Mouse (Mus musculus): ENCODE results near the gene Hspa8. TPM values are rescaled to one million over a fixed set of nuclear protein-coding genes. Genes with fewer than 3 reads are reported as not detected.
A peak's percentile ranks its signal among the peaks of the same experiment; 100 is the strongest.

Hspa8 gene
- polyA plus RNA-seq (2015; fragmentation: Nextera tagmentation; extraction: Ambion mirVana) = 1,787 and 2,104 TPM in 2 replicates

- H3K9me3 ChIP-seq = no peaks in the 10 kb centered on the region
- H3K4me1 ChIP-seq = peaks cover 54% of the 10 kb centered on the region
- H3K4me3 ChIP-seq = peak within 1 kb of the TSS; percentile 100
- H3K36me3 ChIP-seq = peaks cover 39% of the 10 kb centered on the region
- peak within 1 kb of the TSS; percentile 98 for H3K27ac ChIP-seq (replicated peaks)
- ATAC-seq (ENCODE audit: extremely low read depth, insufficient number of reproducible peaks, low FRiP score, low TSS enrichment) = peak; percentile 91
- peak within 1 kb of the TSS; percentile 81 for H3K4me2 ChIP-seq
- peak within 1 kb of the TSS; percentile 100 for H3K9ac ChIP-seq
- no peaks in the 10 kb centered on the region for H3K27me3 ChIP-seq (replicated peaks)
- under 1% methylated on average over 73 of the region's 83 CpGs for WGBS
These were observed at the start of gene Hspa8 for GRCm38 (mm10) chr9:40800675-40801612. TSS of gene Hspa8 (plus strand) at chr9:40800984.

- H3K4me3 ChIP-seq = no peak overlapping the region
- no peak overlapping the region for H3K27ac ChIP-seq (replicated peaks)
- H3K4me2 ChIP-seq = no peak overlapping the region
- WGBS = 61% methylated on average over 3 of the region's 3 CpGs
- no peaks in the 10 kb centered on the region for H3K27me3 ChIP-seq (replicated peaks)
- no peak for ATAC-seq (ENCODE audit: extremely low read depth, insufficient number of reproducible peaks, low FRiP score, low TSS enrichment)
- H3K4me1 ChIP-seq = peaks cover 4% of the 10 kb centered on the region
- H3K36me3 ChIP-seq = no peaks in the 10 kb centered on the region
- no peak overlapping the region for H3K9ac ChIP-seq
- no peaks in the 10 kb centered on the region for H3K9me3 ChIP-seq
These were observed 49.0 kb upstream of the Hspa8 start for GRCm38 (mm10) chr9:40751749-40752148.

GRCm38 (mm10) chr9:40756401-40756800 is 44.4 kb upstream of the Hspa8 start:
- Histone ChIP-seq H3K27ac (replicated peaks) (peak overlapping the region; percentile 92; the same call in 1 of the 2 replicates), H3K9me3 (no peaks in the 10 kb centered on the region), H3K27me3 (replicated peaks) (no peaks in the 10 kb centered on the region), H3K4me1 (peaks cover 16% of the 10 kb centered on the region), H3K36me3 (no peaks in the 10 kb centered on the region; the same call in 1 of the 2 replicates), H3K4me3 (peak overlapping the region; percentile 41), H3K9ac (peak overlapping the region; percentile 78; the same call in 1 of the 2 replicates), H3K4me2 (peak overlapping the region; percentile 71)
- no peak for ATAC-seq (ENCODE audit: extremely low read depth, insufficient number of reproducible peaks, low FRiP score, low TSS enrichment)
- 15% methylated on average over 4 of the region's 4 CpGs for WGBS

- H3K4me3 ChIP-seq = peak overlapping the region; percentile 41
These were observed 43.6 kb upstream of the Hspa8 start for GRCm38 (mm10) chr9:40757105-40757626.

GRCm38 (mm10) chr9:40757685-40758270 is 43.0 kb upstream of the Hspa8 start:
- WGBS = 8% methylated on average over 22 of the region's 22 CpGs
- peak; percentile 73; the same call in 1 of the 2 replicates for ATAC-seq (ENCODE audit: extremely low read depth, insufficient number of reproducible peaks, low FRiP score, low TSS enrichment)
- H3K27ac ChIP-seq (replicated peaks) = peak overlapping the region; percentile 92

More at GRCm38 (mm10) chr9:40757105-40757626, 43.6 kb upstream of the Hspa8 start:
- Histone ChIP-seq H3K27me3 (replicated peaks) (no peaks in the 10 kb centered on the region), H3K4me1 (peaks cover 16% of the 10 kb centered on the region), H3K9me3 (no peaks in the 10 kb centered on the region), H3K9ac (peak overlapping the region; percentile 78), H3K4me2 (peak overlapping the region; percentile 71), H3K27ac (replicated peaks) (peak overlapping the region; percentile 92), H3K36me3 (no peaks in the 10 kb centered on the region; the same call in 1 of the 2 replicates)
- ATAC-seq (ENCODE audit: extremely low read depth, insufficient number of reproducible peaks, low FRiP score, low TSS enrichment) = peak; percentile 48; the same call in 1 of the 2 replicates
- WGBS = 9% methylated on average over 12 of the region's 12 CpGs

GRCm38 (mm10) chr9:40762354-40762753 is 38.4 kb upstream of the Hspa8 start:
- Histone ChIP-seq H3K9me3 (no peaks in the 10 kb centered on the region), H3K4me3 (no peak overlapping the region), H3K4me2 (no peak overlapping the region), H3K4me1 (peaks cover 22% of the 10 kb centered on the region), H3K9ac (no peak overlapping the region), H3K36me3 (peaks cover 6% of the 10 kb centered on the region; the same call in 1 of the 2 replicates), H3K27me3 (replicated peaks) (no peaks in the 10 kb centered on the region), H3K27ac (replicated peaks) (no peak overlapping the region)
- 84% methylated on average over 6 of the region's 6 CpGs for WGBS
- ATAC-seq (ENCODE audit: extremely low read depth, insufficient number of reproducible peaks, low FRiP score, low TSS enrichment) = no peak

More at GRCm38 (mm10) chr9:40757685-40758270, 43.0 kb upstream of the Hspa8 start:
- no peaks in the 10 kb centered on the region for H3K27me3 ChIP-seq (replicated peaks)
- H3K9me3 ChIP-seq = no peaks in the 10 kb centered on the region
- H3K9ac ChIP-seq = peak overlapping the region; percentile 78
- peaks cover 16% of the 10 kb centered on the region for H3K4me1 ChIP-seq
- peak overlapping the region; percentile 41 for H3K4me3 ChIP-seq
- peak overlapping the region; percentile 71 for H3K4me2 ChIP-seq
- no peaks in the 10 kb centered on the region; the same call in 1 of the 2 replicates for H3K36me3 ChIP-seq

GRCm38 (mm10) chr9:40764887-40765580 is 35.8 kb upstream of the Hspa8 start:
- Histone ChIP-seq H3K4me3 (no peak overlapping the region), H3K4me2 (peak overlapping the region; percentile 28; the same call in 1 of the 2 replicates), H3K4me1 (peaks cover 17% of the 10 kb centered on the region), H3K9ac (0 out of 2 replicates have a peak overlapping the region, but pooled peaks have one; percentile 28), H3K9me3 (no peaks in the 10 kb centered on the region), H3K27me3 (replicated peaks) (no peaks in the 10 kb centered on the region), H3K27ac (replicated peaks) (no peak overlapping the region), H3K36me3 (peaks cover 6% of the 10 kb centered on the region; the same call in 1 of the 2 replicates)
- WGBS = 69% methylated on average over 9 of the region's 9 CpGs
- ATAC-seq (ENCODE audit: extremely low read depth, insufficient number of reproducible peaks, low FRiP score, low TSS enrichment) = no peak

GRCm38 (mm10) chr9:40765581-40765940 is 35.2 kb upstream of the Hspa8 start:
- Histone ChIP-seq H3K27me3 (replicated peaks) (no peaks in the 10 kb centered on the region), H3K9me3 (no peaks in the 10 kb centered on the region), H3K4me3 (no peak overlapping the region), H3K36me3 (peaks cover 6% of the 10 kb centered on the region; the same call in 1 of the 2 replicates), H3K27ac (replicated peaks) (no peak overlapping the region), H3K4me2 (peak overlapping the region; percentile 28; the same call in 1 of the 2 replicates), H3K9ac (0 out of 2 replicates have a peak overlapping the region, but pooled peaks have one; percentile 28), H3K4me1 (peaks cover 17% of the 10 kb centered on the region)
- no peak for ATAC-seq (ENCODE audit: extremely low read depth, insufficient number of reproducible peaks, low FRiP score, low TSS enrichment)
- 52% methylated on average over 12 of the region's 12 CpGs for WGBS

GRCm38 (mm10) chr9:40766058-40766605 is 34.7 kb upstream of the Hspa8 start:
- Histone ChIP-seq H3K36me3 (peaks cover 6% of the 10 kb centered on the region; the same call in 1 of the 2 replicates), H3K9me3 (no peaks in the 10 kb centered on the region), H3K4me3 (no peak overlapping the region), H3K4me1 (peaks cover 17% of the 10 kb centered on the region), H3K4me2 (no peak overlapping the region), H3K27me3 (replicated peaks) (no peaks in the 10 kb centered on the region), H3K9ac (no peak overlapping the region), H3K27ac (replicated peaks) (no peak overlapping the region)
- WGBS = 70% methylated on average over 7 of the region's 7 CpGs
- no peak for ATAC-seq (ENCODE audit: extremely low read depth, insufficient number of reproducible peaks, low FRiP score, low TSS enrichment)

- Histone ChIP-seq H3K9me3 (no peaks in the 10 kb centered on the region), H3K4me2 (no peak overlapping the region), H3K4me1 (peaks cover 16% of the 10 kb centered on the region), H3K27me3 (replicated peaks) (no peaks in the 10 kb centered on the region), H3K36me3 (0 out of 2 replicates have a peak, but pooled peaks cover 6% of the 10 kb centered on the region), H3K27ac (replicated peaks) (no peak overlapping the region), H3K4me3 (no peak overlapping the region), H3K9ac (no peak overlapping the region)
- whole genome bisulfite sequencing = 74% methylated on average over 4 of the region's 4 CpGs
- no peak for ATAC-seq (ENCODE audit: extremely low read depth, insufficient number of reproducible peaks, low FRiP score, low TSS enrichment)
These were observed 32.8 kb upstream of the Hspa8 start for GRCm38 (mm10) chr9:40767946-40768345.
